Mouse (Mus musculus) MEL (cell line): ENCODE measurements at regions not wholly inside any gene's neighbourhood (a gene's known extent, or its start where the extent isn't known, plus 50 kb on each side); places are given as distances from the start of the nearest gene placed in this dataset.

Experiments
- DNase-seq: peaks from one replicate; pipeline ENCODE4 v3.0.0; 2011; ENCODE audit warnings: low read depth, low spot score
- H3K27ac ChIP-seq: 2 replicates; pipeline ENCODE4 v1.5.1; 2012; ENCODE audit warnings: low read depth, mild to moderate bottlenecking, control low read depth, low read length, moderate library complexity; ENCODE audit not compliant: control insufficient read depth
- H3K27me3 ChIP-seq, 2 experiments: fragments of 150-350 bp in 1 of 2; sonication (generic) in 1 of 2; 2 replicates each; pipeline ENCODE4 v1.6.1; 2012; ENCODE audit warnings: low read length in 2 of 2, mild to moderate bottlenecking in 2 of 2, improper control_type of control experiment in 1 of 2, moderate library complexity in 1 of 2; ENCODE audit not compliant: insufficient read depth in 2 of 2, control insufficient read depth in 1 of 2
- H3K36me3 ChIP-seq, 2 experiments: 2 replicates each; pipeline ENCODE4 v1.6.1; 2012 to 2014; ENCODE audit warnings: low read length in 2 of 2, improper control_type of control experiment in 1 of 2, inconsistent platforms in 1 of 2, mild to moderate bottlenecking in 1 of 2; ENCODE audit not compliant: insufficient read depth in 2 of 2, control insufficient read depth in 1 of 2
- H3K4me1 ChIP-seq, 2 experiments: fragments of 150-350 bp in 1 of 2; sonication (generic) in 1 of 2; 2 replicates each; pipeline ENCODE4 v1.6.1; 2012; ENCODE audit warnings: low read length in 2 of 2, improper control_type of control experiment in 1 of 2, mild to moderate bottlenecking in 1 of 2; ENCODE audit not compliant: insufficient read depth in 2 of 2, control insufficient read depth in 1 of 2
- H3K4me3 ChIP-seq, 2 experiments: fragments of 150-350 bp in 1 of 2; sonication (generic) in 1 of 2; 2 replicates each; pipeline ENCODE4 v1.5.1; 2012; ENCODE audit warnings: low read depth in 2 of 2, low read length in 2 of 2, mild to moderate bottlenecking in 2 of 2, moderate library complexity in 2 of 2, control low read depth in 1 of 2, improper control_type of control experiment in 1 of 2; ENCODE audit not compliant: control insufficient read depth in 1 of 2, insufficient read depth in 1 of 2
- H3K79me2 ChIP-seq: 2 replicates; pipeline ENCODE4 v1.6.1; 2012; ENCODE audit warnings: mild to moderate bottlenecking, low read length, moderate library complexity; ENCODE audit not compliant: control insufficient read depth, poor library complexity, insufficient read depth
- H3K9ac ChIP-seq: 2 replicates; pipeline ENCODE4 v1.6.1; 2012; ENCODE audit warnings: low read depth, mild to moderate bottlenecking, control low read depth, low read length, moderate library complexity; ENCODE audit not compliant: control insufficient read depth, poor library complexity, severe bottlenecking
- H3K9me3 ChIP-seq: fragments of 150-350 bp; sonication (generic); replicated peaks from 2 replicates; pipeline ENCODE4 v1.6.1; 2012; ENCODE audit warnings: mild to moderate bottlenecking, low read length, improper control_type of control experiment, moderate library complexity; ENCODE audit not compliant: insufficient read depth
- CHD2 ChIP-seq: IDR thresholded peaks from 2 replicates; pipeline ENCODE4 v1.6.1; 2011; ENCODE audit warnings: low read length, improper control_type of control experiment
- CTCF ChIP-seq, 3 experiments: IDR thresholded peaks in 2 of 3; conservative IDR thresholded peaks in 1 of 3; 2 replicates each; pipeline ENCODE4 v1.5.1; 2011 to 2012; ENCODE audit warnings: low read length in 3 of 3, low read depth in 2 of 3, mild to moderate bottlenecking in 2 of 3, improper control_type of control experiment in 1 of 3, inconsistent platforms in 1 of 3, mixed read lengths in 1 of 3, moderate library complexity in 1 of 3; ENCODE audit not compliant: control insufficient read depth in 1 of 3, insufficient read depth in 1 of 3, poor library complexity in 1 of 3, severe bottlenecking in 1 of 3
- E2F4 ChIP-seq: IDR thresholded peaks from 2 replicates; pipeline ENCODE4 v1.6.1; 2011; ENCODE audit warnings: low read depth, low read length, improper control_type of control experiment, borderline replicate concordance
- ELF1 ChIP-seq: IDR thresholded peaks from 2 replicates; pipeline ENCODE4 v1.6.1; 2014; ENCODE audit warnings: low read depth, mild to moderate bottlenecking, inconsistent platforms, low read length, improper control_type of control experiment, moderate library complexity
- GABPA ChIP-seq: IDR thresholded peaks from 2 replicates; pipeline ENCODE4 v1.6.1; 2012; ENCODE audit warnings: low read depth, mild to moderate bottlenecking, inconsistent platforms, low read length, improper control_type of control experiment, moderate library complexity
- GATA1 ChIP-seq: IDR thresholded peaks from 2 replicates; pipeline ENCODE4 v1.6.1; 2011; ENCODE audit warnings: low read depth, low read length, improper control_type of control experiment
- HCFC1 ChIP-seq: IDR thresholded peaks from 2 replicates; pipeline ENCODE4 v1.6.1; 2012; ENCODE audit warnings: low read depth, mild to moderate bottlenecking, inconsistent platforms, low read length, improper control_type of control experiment, moderate library complexity
- JUND ChIP-seq: IDR thresholded peaks from 2 replicates; pipeline ENCODE4 v1.6.1; 2011; ENCODE audit warnings: low read depth, mild to moderate bottlenecking, improper control_type of control experiment, low read length
- KAT2A ChIP-seq: conservative IDR thresholded peaks from 2 replicates; pipeline ENCODE4 v1.6.1; 2012; ENCODE audit warnings: low read depth, low read length, improper control_type of control experiment, inconsistent platforms
- MAFK ChIP-seq: IDR thresholded peaks from 2 replicates; pipeline ENCODE4 v1.6.1; 2011; ENCODE audit warnings: low read depth, mild to moderate bottlenecking, low read length, improper control_type of control experiment, borderline replicate concordance
- MAX ChIP-seq: IDR thresholded peaks from 2 replicates; pipeline ENCODE4 v1.6.1; 2011; ENCODE audit warnings: low read length, improper control_type of control experiment
- MEF2A ChIP-seq: IDR thresholded peaks from 2 replicates; pipeline ENCODE4 v1.6.1; 2014; ENCODE audit warnings: low read depth, mild to moderate bottlenecking, inconsistent platforms, low read length, improper control_type of control experiment; ENCODE audit not compliant: poor library complexity, insufficient replicate concordance, severe bottlenecking; ENCODE audit errors: extremely low read depth
- MYC ChIP-seq: IDR thresholded peaks from 2 replicates; pipeline ENCODE4 v1.6.1; 2011; ENCODE audit warnings: low read depth, mild to moderate bottlenecking, low read length, improper control_type of control experiment, moderate library complexity
- NELFE ChIP-seq: IDR thresholded peaks from 2 replicates; pipeline ENCODE4 v1.6.1; 2011; ENCODE audit warnings: low read depth, low read length, improper control_type of control experiment
- NRF1 ChIP-seq: IDR thresholded peaks from 2 replicates; pipeline ENCODE4 v1.6.1; 2014; ENCODE audit warnings: low read depth, mild to moderate bottlenecking, inconsistent platforms, low read length, improper control_type of control experiment, moderate library complexity; ENCODE audit not compliant: poor library complexity, insufficient read depth, severe bottlenecking
- RAD21 ChIP-seq: IDR thresholded peaks from 2 replicates; pipeline ENCODE4 v1.6.1; 2011; ENCODE audit warnings: mild to moderate bottlenecking, low read depth, low read length, improper control_type of control experiment
- SMC3 ChIP-seq: IDR thresholded peaks from 2 replicates; pipeline ENCODE4 v1.6.1; 2011; ENCODE audit warnings: low read depth, low read length, improper control_type of control experiment
- UBTF ChIP-seq: IDR thresholded peaks from 2 replicates; pipeline ENCODE4 v1.6.1; 2012; ENCODE audit warnings: low read depth, mild to moderate bottlenecking, inconsistent platforms, low read length, improper control_type of control experiment, moderate library complexity, borderline replicate concordance; ENCODE audit not compliant: insufficient read depth
- USF1 ChIP-seq: IDR thresholded peaks from 2 replicates; pipeline ENCODE4 v1.6.1; 2014; ENCODE audit warnings: low read depth, mild to moderate bottlenecking, inconsistent platforms, low read length, improper control_type of control experiment, moderate library complexity
- USF2 ChIP-seq, 2 experiments: IDR thresholded peaks; 2 replicates each; pipeline ENCODE4 v1.6.1; 2011 to 2012; ENCODE audit warnings: improper control_type of control experiment in 2 of 2, low read length in 2 of 2, borderline replicate concordance in 1 of 2, inconsistent platforms in 1 of 2, low read depth in 1 of 2, mild to moderate bottlenecking in 1 of 2; ENCODE audit not compliant: insufficient read depth in 1 of 2
- ZC3H11A ChIP-seq: IDR thresholded peaks from 2 replicates; pipeline ENCODE4 v1.6.1; 2012; ENCODE audit warnings: low read depth, mild to moderate bottlenecking, inconsistent platforms, low read length, improper control_type of control experiment
- ZMIZ1 ChIP-seq: IDR thresholded peaks from 2 replicates; pipeline ENCODE4 v1.6.1; 2012; ENCODE audit warnings: low read depth, mild to moderate bottlenecking, inconsistent platforms, low read length, improper control_type of control experiment, moderate library complexity
- ZNF384 ChIP-seq: IDR thresholded peaks from 2 replicates; pipeline ENCODE4 v1.6.1; 2012; ENCODE audit warnings: low read depth, mild to moderate bottlenecking, inconsistent platforms, low read length, improper control_type of control experiment

GRCm38 (mm10) chr11:6765333-6765957, 72.0 kb downstream of the Gm11983 start:
- Histone ChIP-seq H3K36me3 (no peaks in the 10 kb centered on the region), H3K79me2 (no peaks in the 10 kb centered on the region), H3K27me3 (no peaks in the 10 kb centered on the region), H3K4me3 (no peak overlapping the region), H3K9me3 (no peaks in the 10 kb centered on the region), H3K4me1 (no peaks in the 10 kb centered on the region), H3K27ac (no peak overlapping the region), H3K9ac (no peak overlapping the region)
- TF ChIP-seq KAT2A: no peak
- peak; percentile 43; the same call in 1 of the 2 replicates for TF ChIP-seq MAFK
- no peak for DNase-seq

- H3K9me3 ChIP-seq: no peaks in the 10 kb centered on the region
- H3K27ac ChIP-seq: no peak overlapping the region
- no peak for TF ChIP-seq MAFK
- no peak for TF ChIP-seq UBTF
- TF ChIP-seq ELF1: no peak
- TF ChIP-seq GABPA: no peak
- no peak for TF ChIP-seq GATA1
- TF ChIP-seq USF2 (IDR thresholded peaks at IDR 0.05; ENCODE audit: borderline replicate concordance in 1 of 2, insufficient read depth in 1 of 2, low read depth in 1 of 2, low read length in 2 of 2): no peak
Observed at GRCm38 (mm10) chr11:6764186-6764585, 73.3 kb downstream of the Gm11983 start.

GRCm38 (mm10) chr11:6763001-6763400, 74.5 kb downstream of the Gm11983 start:
- H3K27me3 ChIP-seq: no peaks in the 10 kb centered on the region

More at GRCm38 (mm10) chr11:6764186-6764585, 73.3 kb downstream of the Gm11983 start:
- Histone ChIP-seq H3K4me3 (no peak overlapping the region), H3K9ac (no peak overlapping the region), H3K4me1 (no peaks in the 10 kb centered on the region), H3K27me3 (no peaks in the 10 kb centered on the region), H3K36me3 (no peaks in the 10 kb centered on the region), H3K79me2 (no peaks in the 10 kb centered on the region)
- DNase-seq: no peak

More at GRCm38 (mm10) chr11:6763001-6763400, 74.5 kb downstream of the Gm11983 start:
- Histone ChIP-seq H3K9me3 (no peaks in the 10 kb centered on the region), H3K4me1 (no peaks in the 10 kb centered on the region), H3K9ac (no peak overlapping the region), H3K79me2 (no peaks in the 10 kb centered on the region), H3K4me3 (no peak overlapping the region), H3K36me3 (no peaks in the 10 kb centered on the region), H3K27ac (no peak overlapping the region)
- DNase-seq: no peak
- TF ChIP-seq MEF2A (no peak), ZMIZ1 (no peak), HCFC1 (no peak), USF1 (no peak), NELFE (no peak), NRF1 (no peak), SMC3 (no peak), CHD2 (no peak), RAD21 (no peak), ZNF384 (no peak), CTCF (IDR thresholded peaks at IDR 0.05 in 2 of 3, conservative IDR thresholded peaks at IDR 0.05 in 1 of 3; ENCODE audit: control insufficient read depth in 1 of 3, insufficient read depth in 1 of 3, low read depth in 2 of 3, low read length in 3 of 3, poor library complexity in 1 of 3, severe bottlenecking in 1 of 3) (no peak), ELF1 (no peak), MYC (no peak), E2F4 (no peak), JUND (no peak), MAX (no peak), USF2 (IDR thresholded peaks at IDR 0.05; ENCODE audit: borderline replicate concordance in 1 of 2, insufficient read depth in 1 of 2, low read depth in 1 of 2, low read length in 2 of 2) (no peak), ZC3H11A (no peak)
